Mouse (Mus musculus) spleen, postnatal 10 days (tissue): ENCODE measurements at regions not wholly inside any gene's neighbourhood (a gene's known extent, or its start where the extent isn't known, plus 50 kb on each side); places are given as distances from the start of the nearest gene placed in this dataset.
A peak's percentile ranks its signal among the peaks of the same experiment; 100 is the strongest.

Source experiments
- DNase-seq, 2 experiments: peaks; one replicate each; pipeline ENCODE4 v3.0.0; 2021 to 2022; ENCODE audit warnings: low spot score in 2 of 2

- DNase-seq, result no peak
These were observed 140.4 kb upstream of the Egfl6 start for GRCm38 (mm10) chrX:166725761-166726503.

- no peak for DNase-seq
These were observed 132.6 kb upstream of the Egfl6 start for GRCm38 (mm10) chrX:166718075-166718474.

- DNase-seq, result no peak
These were observed 123.8 kb upstream of the Egfl6 start for GRCm38 (mm10) chrX:166709306-166709705.

DNA sequence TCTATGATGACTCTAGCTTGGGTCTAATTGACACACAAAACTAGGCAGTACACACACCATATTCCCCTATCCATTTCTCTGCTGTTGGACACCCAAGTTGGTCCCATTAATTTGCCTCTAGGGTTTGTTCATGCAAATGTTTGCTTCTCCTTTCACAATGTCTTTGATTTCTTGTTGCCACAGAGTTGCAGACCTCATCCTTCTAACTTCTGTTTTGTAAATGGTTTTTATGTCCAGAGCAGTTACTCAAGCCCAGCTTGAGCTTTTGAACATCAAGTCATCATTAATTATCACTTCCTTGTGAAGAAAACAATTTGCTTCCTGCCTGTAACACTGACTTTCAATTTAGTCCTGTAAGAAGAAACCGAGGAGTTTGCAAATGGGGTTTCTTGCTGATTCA is 122.6 kb upstream of the Egfl6 start:
- no peak for DNase-seq

- no peak for DNase-seq
These were observed 121.5 kb upstream of the Egfl6 start for GRCm38 (mm10) chrX:166707029-166707428.

DNA sequence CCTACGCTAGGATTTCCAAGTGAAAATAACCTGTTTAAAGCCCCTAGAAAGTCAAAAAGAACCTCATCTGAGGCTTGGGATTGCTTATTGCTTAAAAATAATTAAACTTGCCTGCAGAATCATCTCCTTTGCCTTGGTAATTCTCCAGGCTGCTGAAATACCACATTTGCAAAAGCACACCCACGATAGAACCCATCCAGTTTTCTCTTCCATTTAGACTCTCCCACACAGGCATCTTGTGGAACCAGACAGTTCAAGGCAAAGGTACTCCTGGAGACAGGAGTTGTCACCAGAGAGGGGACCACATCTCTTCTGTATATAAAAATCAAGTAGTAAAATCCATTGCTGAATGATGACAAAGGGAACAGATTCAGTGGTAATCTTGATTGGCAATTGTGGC is 118.8 kb upstream of the Egfl6 start:
- no peak for DNase-seq

- DNase-seq, result no peak
These were observed 108.7 kb upstream of the Egfl6 start for GRCm38 (mm10) chrX:166694219-166694618.

- no peak for DNase-seq
These were observed 103.3 kb upstream of the Egfl6 start for GRCm38 (mm10) chrX:166688779-166689178.

DNA sequence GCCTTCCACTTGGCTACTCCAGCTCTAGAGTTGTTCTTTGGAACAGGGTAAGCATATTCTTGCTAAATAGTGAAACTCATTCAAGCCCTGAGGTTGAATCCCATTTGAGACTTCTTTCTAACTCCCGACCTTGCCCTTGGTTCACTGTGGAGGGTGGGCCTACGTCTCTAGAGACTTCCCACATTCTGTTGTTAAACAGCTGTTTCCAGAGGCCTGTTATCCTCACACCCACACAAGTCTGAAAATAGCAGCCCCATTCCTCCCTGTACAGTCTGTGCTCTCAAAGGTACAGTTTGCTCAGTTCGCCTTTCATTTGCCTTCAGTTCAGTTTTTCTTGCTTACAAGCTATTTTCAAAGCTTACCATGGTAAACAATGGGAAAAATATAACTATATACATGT is 87.9 kb upstream of the Egfl6 start:
- no peak for DNase-seq

- DNase-seq, result peak in 1 of 2 experiments; percentile 16
These were observed 87.1 kb upstream of the Egfl6 start for GRCm38 (mm10) chrX:166672617-166673016.

DNA sequence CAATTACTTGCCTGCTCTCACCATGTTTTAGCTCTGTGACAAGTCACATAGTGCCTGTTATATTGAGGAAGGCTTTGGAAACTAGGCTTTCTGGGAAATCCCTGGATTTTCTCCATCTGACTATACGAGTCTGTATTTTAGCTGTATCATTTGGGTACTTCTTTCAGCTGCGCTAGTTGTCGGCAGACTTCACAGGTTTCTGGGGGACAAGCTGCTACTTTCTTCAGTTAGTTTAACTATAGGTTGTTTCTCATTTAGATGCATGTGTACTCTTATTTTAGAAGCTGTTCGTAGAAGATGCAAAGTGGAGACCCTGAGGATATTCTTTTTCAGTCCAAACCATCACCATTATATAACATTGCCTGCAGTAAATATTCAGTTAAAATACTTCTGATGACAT is 86.3 kb upstream of the Egfl6 start:
- DNase-seq, result no peak

GRCm38 (mm10) chrX:166666304-166666703 is 80.8 kb upstream of the Egfl6 start:
- DNase-seq, result no peak

DNA sequence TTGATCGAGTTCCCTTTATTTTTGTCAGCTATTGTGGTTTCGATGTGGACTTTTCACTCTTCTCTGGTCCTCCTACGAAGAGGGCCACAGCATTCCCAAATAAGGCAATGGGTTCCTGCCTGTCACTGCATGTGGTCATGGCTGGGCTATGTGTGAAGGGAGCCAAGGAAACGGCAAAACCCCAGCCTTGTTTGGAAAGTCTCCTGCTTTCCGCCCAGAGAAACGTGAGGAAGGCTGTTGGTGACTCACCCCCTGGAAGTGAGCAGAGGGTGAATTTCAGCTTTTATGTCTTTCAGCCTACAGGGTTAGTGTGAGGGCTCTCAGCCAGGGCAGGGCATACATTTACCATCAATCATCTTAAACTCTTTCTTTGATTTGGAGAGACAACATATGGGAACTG is 76.3 kb upstream of the Egfl6 start:
- DNase-seq, result no peak

DNA sequence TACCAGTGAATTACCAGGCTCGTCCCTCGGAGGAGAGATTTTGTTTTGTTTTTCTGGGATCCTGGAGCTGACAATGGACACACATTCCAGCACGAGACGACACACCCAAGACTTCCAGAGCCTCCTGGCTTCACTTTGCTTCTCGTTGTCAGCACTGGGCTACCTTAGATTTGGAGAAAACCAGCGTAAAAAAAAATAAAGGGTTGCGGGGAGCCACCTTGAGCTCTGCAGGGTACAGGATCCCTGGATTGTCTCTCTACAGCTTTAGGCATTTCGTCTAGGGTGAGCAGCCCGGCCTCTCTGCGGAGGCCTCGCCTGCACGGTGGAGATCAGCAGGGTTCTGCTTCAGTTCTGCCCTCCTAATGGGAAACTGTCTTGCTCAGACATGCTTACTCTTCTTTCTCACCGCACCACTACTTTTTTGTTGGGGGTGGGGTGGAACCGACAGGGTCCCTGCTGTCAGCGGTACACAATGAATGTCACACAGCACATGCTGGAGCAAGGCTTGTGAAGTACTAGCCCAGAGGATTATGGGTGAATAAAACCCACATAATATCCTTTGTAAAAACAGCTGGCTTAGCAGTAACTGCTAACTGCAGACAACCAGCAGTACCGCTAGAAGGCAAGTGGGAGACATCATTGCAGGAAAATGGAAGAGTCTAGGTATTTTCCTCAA is 75.7 kb upstream of the Egfl6 start:
- DNase-seq, result peak; percentile 33 to 78

DNA sequence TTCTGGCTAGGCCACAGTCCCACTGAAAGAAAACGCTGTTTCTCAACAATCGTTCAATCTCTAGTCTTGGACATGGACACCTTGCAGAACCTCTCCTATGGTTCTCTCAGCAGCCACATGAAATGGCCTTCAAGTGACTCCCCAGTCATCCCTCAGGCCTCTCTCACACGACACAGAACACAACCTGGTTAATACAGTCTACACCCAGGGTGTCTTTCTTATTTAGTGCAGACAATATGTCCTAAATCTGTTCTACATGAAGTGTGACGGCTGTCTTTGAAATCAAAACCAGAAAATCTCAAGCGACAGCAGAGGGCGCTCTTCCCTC is 75.2 kb upstream of the Egfl6 start:
- no peak for DNase-seq

DNA sequence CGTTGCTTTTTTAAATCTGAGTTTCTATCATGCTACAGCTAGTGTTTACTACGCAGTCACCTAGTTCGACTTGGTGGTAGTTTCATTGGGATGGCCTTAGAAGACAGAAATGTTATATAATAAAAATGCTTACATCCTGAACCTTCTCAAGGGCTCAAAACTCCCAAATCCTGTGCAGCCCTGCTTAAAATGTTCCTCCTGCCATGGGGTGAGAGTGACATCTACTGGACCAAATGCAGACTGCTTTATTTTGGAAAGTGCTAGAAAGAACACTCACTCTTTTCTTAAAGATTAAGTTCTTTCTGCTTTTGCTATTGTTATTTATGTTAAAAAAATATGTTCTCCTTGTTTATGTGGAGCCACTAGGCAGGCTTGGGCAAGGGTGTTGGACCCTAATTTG is 66.9 kb upstream of the Egfl6 start:
- peak in 1 of 2 experiments; percentile 21 for DNase-seq

DNA sequence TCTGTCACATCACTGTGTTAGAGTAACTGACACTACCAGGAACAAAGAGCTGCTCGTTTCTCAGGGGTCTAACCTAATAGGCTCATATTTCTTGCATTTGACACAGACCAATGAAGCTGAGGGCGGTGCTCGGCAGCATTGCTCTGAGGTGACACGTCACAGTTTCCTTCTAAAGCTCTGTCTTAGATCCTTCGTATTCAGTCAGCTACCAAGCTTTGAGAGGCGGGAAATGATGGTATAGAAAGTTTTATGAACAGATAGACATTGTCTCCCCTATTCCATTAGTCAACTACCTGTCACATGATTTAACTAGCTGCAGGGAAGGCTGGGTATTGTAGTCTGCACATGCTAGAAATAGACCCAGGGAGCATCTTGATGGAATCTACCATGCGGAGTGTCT is 60.2 kb upstream of the Egfl6 start:
- no peak for DNase-seq

- DNase-seq, result no peak
These were observed 55.7 kb upstream of the Egfl6 start for GRCm38 (mm10) chrX:166641256-166641655.

GRCm38 (mm10) chrX:166640258-166640657 is 54.7 kb upstream of the Egfl6 start:
- DNase-seq, result no peak
